Mouse (Mus musculus): ENCODE data around the gene Grik4.

DNA sequence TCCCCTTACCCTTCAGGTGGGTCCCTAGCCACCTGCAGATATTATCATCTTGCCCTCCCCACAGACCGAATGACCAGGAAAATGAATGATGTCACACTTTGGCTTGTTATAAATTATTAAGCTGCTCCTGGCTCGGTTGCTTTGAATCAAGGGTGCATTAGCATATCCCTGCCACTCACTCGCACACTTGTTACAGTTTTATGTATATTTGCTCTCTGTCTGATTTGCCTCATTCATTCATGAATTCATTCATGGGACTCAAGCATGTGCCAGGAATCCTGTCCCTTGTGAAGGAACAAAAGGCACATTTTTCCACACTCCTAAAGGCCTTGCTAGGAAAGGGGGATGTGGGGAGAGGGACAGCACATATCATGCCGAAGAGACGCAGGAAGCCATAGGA is 431.1 kb downstream of the Grik4 start:
- no peak for TF ChIP-seq CTCF (IDR thresholded peaks at IDR 0.05; ENCODE audit: low read depth, low read length)
- TF ChIP-seq POLR2A (IDR thresholded peaks at IDR 0.05; ENCODE audit: extremely low read depth, insufficient read depth, low read length) = no peak

All from liver, adult 2 months (tissue).